Mouse (Mus musculus): ENCODE results near the gene 4930455H04Rik.

DNA sequence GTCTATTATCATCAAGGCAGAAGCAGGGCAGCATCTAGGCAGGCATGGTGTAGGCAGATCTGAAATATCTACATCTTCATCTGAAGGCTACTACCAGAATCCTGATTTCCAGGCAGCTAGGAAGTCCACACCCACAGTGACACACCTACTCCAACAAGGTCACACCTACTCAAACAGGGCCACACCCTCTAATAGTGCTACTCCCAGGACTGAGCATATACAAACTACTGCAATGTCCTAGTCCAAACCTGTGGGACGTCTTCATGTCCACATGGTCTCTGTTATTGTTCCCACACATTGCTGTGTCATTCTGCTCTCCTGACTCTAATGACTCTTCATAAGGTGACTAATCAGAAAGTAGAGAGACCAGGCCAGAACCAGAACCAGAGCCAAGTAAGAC, 56.0 kb downstream of the 4930455H04Rik start:
- TF ChIP-seq POLR2A (IDR thresholded peaks at IDR 0.05; ENCODE audit: control insufficient read depth, low read depth, low read length), result no peak
- no peak for TF ChIP-seq CTCF (IDR thresholded peaks at IDR 0.05; ENCODE audit: control insufficient read depth, insufficient read depth, insufficient replicate concordance, low read depth, low read length)

Data from testis, adult 2 months (tissue).